Mouse (Mus musculus) forebrain, postnatal 0 days (tissue): ENCODE data around the gene 1700029H14Rik. TPM values are rescaled to one million over a fixed set of nuclear protein-coding genes. Genes with fewer than 3 reads are reported as not detected.

Experiments
- ATAC-seq: fragments of 200-750 bp; cut with Nextera tagmentation; 2 replicates; pipeline ENCODE4 v1.8.0; 2017; ENCODE audit warnings: mild to moderate bottlenecking, moderate library complexity
- DNase-seq: peaks from one replicate; pipeline ENCODE4 v3.0.0-alpha.2; 2015
- H3K27ac ChIP-seq: fragments of 300-500 bp; sonication (generic); 2 replicates; pipeline ENCODE4 v1.5.1; 2014; ENCODE audit warnings: low read depth, mild to moderate bottlenecking, antibody characterized with exemption, low read length, moderate library complexity, mixed read lengths
- H3K27me3 ChIP-seq: fragments of 300-500 bp; sonication (generic); 2 replicates; pipeline ENCODE4 v1.6.1; 2014; ENCODE audit warnings: mild to moderate bottlenecking, low read length, mixed read lengths; ENCODE audit not compliant: insufficient read depth
- H3K36me3 ChIP-seq: fragments of 300-500 bp; sonication (generic); 2 replicates; pipeline ENCODE4 v1.6.1; 2014; ENCODE audit warnings: mild to moderate bottlenecking, moderate library complexity; ENCODE audit not compliant: insufficient read depth
- H3K4me1 ChIP-seq: fragments of 300-500 bp; sonication (generic); 2 replicates; pipeline ENCODE4 v1.6.1; 2014; ENCODE audit warnings: antibody characterized with exemption; ENCODE audit not compliant: insufficient read depth
- H3K4me2 ChIP-seq: fragments of 300-500 bp; sonication (generic); 2 replicates; pipeline ENCODE4 v1.6.1; 2014; ENCODE audit warnings: low read depth, mild to moderate bottlenecking, moderate library complexity
- H3K4me3 ChIP-seq: fragments of 300-500 bp; sonication (generic); 2 replicates; pipeline ENCODE4 v1.5.1; 2014; ENCODE audit warnings: low read depth, low read length, mixed read lengths
- H3K9ac ChIP-seq: fragments of 300-500 bp; sonication (generic); 2 replicates; pipeline ENCODE4 v1.6.1; 2014; ENCODE audit warnings: mild to moderate bottlenecking
- H3K9me3 ChIP-seq: fragments of 300-500 bp; sonication (generic); 2 replicates; pipeline ENCODE4 v1.6.1; 2016; ENCODE audit warnings: low read length
- CTCF ChIP-seq: sonication (generic); IDR thresholded peaks from 2 replicates; pipeline ENCODE4 v1.5.1; 2016; ENCODE audit warnings: antibody characterized with exemption, control low read depth, low read depth
- WGBS: fragments of 180-500 bp; shearing (Covaris S2); extraction: QIAGEN DNeasy Blood & Tissue Kit; methylation state at CpG from one replicate; pipeline ENCODE4 v1.1.7; 2014; 5-methylcytosine and 5-hydroxymethylcytosine counted together
- polyA plus RNA-seq: library from polyadenylated mRNA; unstranded; fragments of >200 nt; fragmentation: Nextera tagmentation; extraction: Ambion mirVana; gene quantifications from 2 replicates; pipeline ENCODE4 v1.2.1, GENCODE M21; 2015
- total RNA-seq: library from RNA; depleted of rRNA; stranded (reverse); fragments of >200 nt; gene quantifications from 2 replicates; pipeline ENCODE4 v1.2.3, GENCODE M21; 2014

1700029H14Rik gene
- total and polyA plus RNA-seq, 2 experiments from 2014 or later, result 0.14 TPM; not detected in 1

- Histone ChIP-seq H3K9me3 (no peaks in the 10 kb centered on the region), H3K27ac (no peak overlapping the region), H3K4me1 (no peaks in the 10 kb centered on the region), H3K4me3 (no peak overlapping the region), H3K36me3 (peaks cover 14% of the 10 kb centered on the region; the same call in 1 of the 2 replicates), H3K27me3 (no peaks in the 10 kb centered on the region), H3K4me2 (no peak overlapping the region), H3K9ac (no peak overlapping the region)
- ATAC-seq, result no peak
- WGBS, result 91% methylated on average over 10 of the region's 10 CpGs
- no peak for TF ChIP-seq CTCF
- no peak for DNase-seq
These were observed 38.5 kb upstream of the 1700029H14Rik start for GRCm38 (mm10) chr8:13600716-13601115.

GRCm38 (mm10) chr8:13600204-13600603 lies 37.9 kb upstream of the 1700029H14Rik start:
- no peak overlapping the region for H3K4me3 ChIP-seq
- H3K36me3 ChIP-seq, result peaks cover 12% of the 10 kb centered on the region; the same call in 1 of the 2 replicates
- no peak for TF ChIP-seq CTCF
- ATAC-seq, result no peak
- H3K27me3 ChIP-seq, result no peaks in the 10 kb centered on the region
- H3K4me2 ChIP-seq, result no peak overlapping the region
- H3K27ac ChIP-seq, result no peak overlapping the region
- WGBS, result 81% methylated on average over 7 of the region's 7 CpGs
- no peaks in the 10 kb centered on the region for H3K9me3 ChIP-seq
- no peak for DNase-seq
- H3K4me1 ChIP-seq, result no peaks in the 10 kb centered on the region
- no peak overlapping the region for H3K9ac ChIP-seq

- H3K4me1 ChIP-seq, result no peaks in the 10 kb centered on the region
- no peak for ATAC-seq
- no peak for TF ChIP-seq CTCF
- H3K4me2 ChIP-seq, result no peak overlapping the region
- H3K27ac ChIP-seq, result no peak overlapping the region
- peaks cover 12% of the 10 kb centered on the region; the same call in 1 of the 2 replicates for H3K36me3 ChIP-seq
- DNase-seq, result no peak
- no peaks in the 10 kb centered on the region for H3K27me3 ChIP-seq
- no peaks in the 10 kb centered on the region for H3K9me3 ChIP-seq
- no peak overlapping the region for H3K4me3 ChIP-seq
- WGBS, result 96% methylated on average over 6 of the region's 6 CpGs
- H3K9ac ChIP-seq, result no peak overlapping the region
These were observed 35.5 kb upstream of the 1700029H14Rik start for GRCm38 (mm10) chr8:13597777-13598176.

GRCm38 (mm10) chr8:13595861-13596260 lies 33.6 kb upstream of the 1700029H14Rik start:
- Histone ChIP-seq H3K9me3 (no peaks in the 10 kb centered on the region), H3K4me1 (no peaks in the 10 kb centered on the region), H3K9ac (no peak overlapping the region), H3K4me2 (no peak overlapping the region), H3K36me3 (peaks cover 12% of the 10 kb centered on the region; the same call in 1 of the 2 replicates), H3K27ac (no peak overlapping the region), H3K4me3 (no peak overlapping the region), H3K27me3 (no peaks in the 10 kb centered on the region)
- DNase-seq (no peak), ATAC-seq (no peak)
- WGBS, result 92% methylated on average over 6 of the region's 6 CpGs
- no peak for TF ChIP-seq CTCF

GRCm38 (mm10) chr8:13594884-13595323 lies 32.6 kb upstream of the 1700029H14Rik start:
- no peak for TF ChIP-seq CTCF
- H3K27me3 ChIP-seq, result no peaks in the 10 kb centered on the region
- DNase-seq (no peak), ATAC-seq (peak; percentile 32; the same call in 1 of the 2 replicates)
- no peaks in the 10 kb centered on the region for H3K4me1 ChIP-seq
- peaks cover 12% of the 10 kb centered on the region; the same call in 1 of the 2 replicates for H3K36me3 ChIP-seq
- H3K4me2 ChIP-seq, result no peak overlapping the region
- WGBS, result 77% methylated on average over 11 of the region's 11 CpGs
- no peaks in the 10 kb centered on the region for H3K9me3 ChIP-seq
- H3K27ac ChIP-seq, result no peak overlapping the region
- no peak overlapping the region for H3K9ac ChIP-seq
- H3K4me3 ChIP-seq, result no peak overlapping the region

- no peak overlapping the region for H3K4me2 ChIP-seq
- TF ChIP-seq CTCF, result no peak
- peaks cover 19% of the 10 kb centered on the region; the same call in 1 of the 2 replicates for H3K36me3 ChIP-seq
- no peak overlapping the region for H3K27ac ChIP-seq
- no peaks in the 10 kb centered on the region for H3K9me3 ChIP-seq
- no peaks in the 10 kb centered on the region for H3K4me1 ChIP-seq
- ATAC-seq (no peak), DNase-seq (no peak)
- 88% methylated on average over 8 of the region's 8 CpGs for WGBS
- H3K4me3 ChIP-seq, result no peak overlapping the region
- no peaks in the 10 kb centered on the region for H3K27me3 ChIP-seq
- H3K9ac ChIP-seq, result no peak overlapping the region
These were observed 31.1 kb upstream of the 1700029H14Rik start for GRCm38 (mm10) chr8:13593340-13593739.

GRCm38 (mm10) chr8:13591246-13591645 lies 29.0 kb upstream of the 1700029H14Rik start:
- no peak for TF ChIP-seq CTCF
- ATAC-seq, result no peak
- no peak for DNase-seq
- H3K4me2 ChIP-seq, result no peak overlapping the region
- H3K9me3 ChIP-seq, result no peaks in the 10 kb centered on the region
- 77% methylated on average over 6 of the region's 6 CpGs for WGBS
- H3K36me3 ChIP-seq, result peaks cover 13% of the 10 kb centered on the region; the same call in 1 of the 2 replicates
- H3K27me3 ChIP-seq, result no peaks in the 10 kb centered on the region
- H3K27ac ChIP-seq, result no peak overlapping the region
- H3K4me1 ChIP-seq, result no peaks in the 10 kb centered on the region
- no peak overlapping the region for H3K4me3 ChIP-seq
- no peak overlapping the region for H3K9ac ChIP-seq
